Mouse (Mus musculus): Measurements from ENCODE around the gene Dnah3.
A peak's percentile ranks its signal among the peaks of the same experiment; 100 is the strongest.

Dnah3 gene

DNA sequence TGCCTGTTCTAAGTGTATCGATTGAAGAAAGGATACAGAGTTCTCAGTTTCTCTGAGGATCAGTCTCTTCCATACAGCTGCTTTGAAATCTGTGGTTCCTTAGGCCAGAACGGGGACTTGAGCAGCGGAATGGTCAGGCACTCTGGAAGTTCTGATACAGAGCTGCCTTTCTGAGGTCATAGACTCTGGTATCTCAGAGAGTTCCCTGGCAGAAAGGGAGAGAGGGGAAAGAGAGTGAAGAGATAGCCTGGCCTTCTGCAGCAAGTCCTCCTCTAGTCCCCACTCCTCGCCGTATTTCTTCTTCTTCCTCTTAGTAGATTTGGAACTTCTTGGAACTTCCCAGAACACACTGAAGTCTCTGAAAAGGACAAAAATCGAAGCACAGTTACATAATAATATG is at the start of gene Dnah3:
Gene Dnah3 (minus strand): TSS at position 101 of the 400 bp plus-strand sequence.
- no peak for DNase-seq

DNA sequence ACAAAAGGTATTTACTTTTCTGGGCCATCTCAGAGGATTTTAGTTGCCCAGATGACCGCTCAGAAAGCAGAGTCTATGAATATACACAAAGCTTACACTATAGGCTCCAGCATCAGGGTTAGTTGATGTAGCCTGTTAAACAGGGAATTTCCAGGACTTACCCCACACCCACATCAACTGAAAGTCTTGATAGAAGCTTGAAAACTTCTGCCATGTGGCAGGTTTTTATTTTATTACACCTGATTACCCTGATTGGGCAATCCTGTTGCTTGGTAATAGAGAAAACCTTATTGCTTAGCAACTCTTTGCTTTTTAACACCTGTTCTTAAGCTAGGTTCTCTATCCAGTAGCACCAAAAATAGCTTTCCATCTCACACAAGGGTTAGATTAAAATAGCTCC is 47.7 kb upstream of the Dnah3 start:
- DNase-seq, result no peak

DNA sequence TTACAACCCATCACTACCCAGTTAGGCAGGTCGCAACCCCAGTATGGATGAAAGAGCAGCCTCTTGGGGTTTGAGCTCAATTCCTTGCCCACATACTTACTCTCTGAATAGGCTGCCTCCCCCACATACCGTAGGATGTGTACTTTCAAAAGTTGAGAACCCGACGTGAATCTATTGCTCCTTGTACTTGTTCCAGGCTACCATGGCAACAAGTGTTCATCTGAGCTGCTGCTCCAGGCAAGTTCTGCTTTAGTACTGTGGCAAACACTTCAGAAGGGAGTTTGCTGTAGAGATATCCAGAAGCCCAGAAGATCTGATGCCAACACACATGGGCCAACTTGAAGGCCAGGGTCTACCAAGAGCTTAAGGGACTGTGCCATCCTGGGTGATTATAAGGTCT is 33.9 kb upstream of the Dnah3 start:
- DNase-seq, result no peak

DNA sequence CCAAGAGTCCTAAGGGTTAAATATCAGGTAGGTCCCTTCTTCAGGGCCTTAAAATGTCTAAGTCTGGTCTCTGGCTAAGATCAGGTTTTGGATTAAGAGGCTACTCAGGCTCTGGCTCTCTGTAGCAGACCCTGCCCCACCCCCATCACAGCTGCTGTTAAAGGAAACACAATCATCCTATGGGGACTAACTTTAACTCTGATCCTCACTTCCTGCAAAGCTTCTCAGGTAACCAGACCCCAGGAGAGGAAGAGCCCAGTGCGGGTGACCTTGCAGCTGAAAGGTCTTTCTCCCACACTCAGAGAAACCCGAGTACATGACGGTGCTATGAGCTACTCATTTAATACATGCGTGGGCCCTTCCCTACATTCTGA is 32.6 kb upstream of the Dnah3 start:
- DNase-seq, result no peak

DNA sequence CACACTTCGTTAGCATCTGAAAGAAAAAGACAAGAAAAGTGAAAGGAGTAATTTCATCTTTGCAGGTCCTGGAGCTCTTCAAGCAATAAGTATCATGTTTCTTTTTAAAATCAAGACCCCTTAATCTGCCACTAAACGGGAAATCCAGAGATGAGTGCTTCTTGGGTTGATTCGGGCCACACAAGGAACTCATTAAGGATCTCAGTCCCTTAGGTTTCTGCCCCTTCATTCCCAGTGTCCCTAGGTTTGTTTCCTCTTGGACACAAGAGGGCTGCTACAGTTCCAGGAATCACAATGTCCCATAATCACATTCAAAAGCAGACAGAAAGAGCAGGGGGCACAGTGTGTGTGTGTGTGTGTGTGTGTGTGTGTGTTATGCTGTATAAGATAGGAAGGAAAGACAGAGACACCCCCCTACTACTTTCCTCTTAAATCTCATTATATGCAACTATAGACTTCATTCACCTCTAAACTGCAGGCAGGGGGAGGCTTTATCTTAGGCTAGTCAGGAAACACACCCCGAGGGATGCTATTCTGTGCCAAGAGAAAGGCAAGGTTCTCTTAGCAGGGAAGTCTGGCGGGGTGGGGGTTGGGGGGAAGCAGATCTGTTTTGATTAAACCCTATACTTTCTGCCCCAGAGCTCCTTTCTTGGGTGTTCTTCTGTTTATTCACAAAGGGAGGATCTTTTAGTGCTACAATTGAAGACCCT is 32.1 kb upstream of the Dnah3 start:
- no peak for DNase-seq

DNA sequence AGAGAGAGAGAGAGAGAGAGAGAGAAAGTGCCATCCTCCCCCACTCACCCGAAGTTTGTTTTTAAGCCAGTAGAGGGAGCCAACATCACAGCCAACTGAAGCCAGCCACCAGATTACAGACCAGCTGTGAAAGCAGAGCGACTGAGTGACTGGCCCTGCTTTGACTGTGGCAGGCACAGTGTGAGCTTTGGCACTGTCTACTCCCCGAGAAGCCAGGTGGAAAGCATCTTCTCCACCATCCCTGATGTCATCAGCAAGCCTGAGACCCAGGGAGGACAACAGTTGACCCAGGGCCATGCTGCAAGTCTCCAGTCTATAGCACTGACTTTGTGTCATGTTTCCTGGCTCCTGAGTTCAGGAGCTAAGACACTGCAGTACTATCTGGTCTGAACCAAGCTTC is 29.8 kb upstream of the Dnah3 start:
- DNase-seq, result peak; percentile 44

DNA sequence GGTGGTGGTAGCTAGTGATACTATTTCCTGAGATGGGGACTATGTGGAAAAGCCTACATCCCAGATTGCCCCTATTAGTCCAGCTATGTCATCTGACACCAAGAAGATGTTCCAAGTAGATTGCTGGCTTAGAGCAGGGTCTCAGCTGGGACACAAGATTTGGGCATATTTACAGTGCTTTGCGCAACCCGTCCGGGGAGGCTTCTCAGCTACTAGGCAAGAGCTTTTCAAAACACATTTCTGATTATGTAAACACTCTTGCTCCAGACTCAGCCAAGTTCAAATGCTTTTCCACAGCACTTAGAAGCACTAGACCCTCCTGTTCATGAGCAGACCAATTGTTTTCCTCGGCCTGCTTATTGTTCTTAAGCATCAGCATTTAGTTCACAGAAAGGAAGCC is 28.7 kb upstream of the Dnah3 start:
- DNase-seq, result no peak

DNA sequence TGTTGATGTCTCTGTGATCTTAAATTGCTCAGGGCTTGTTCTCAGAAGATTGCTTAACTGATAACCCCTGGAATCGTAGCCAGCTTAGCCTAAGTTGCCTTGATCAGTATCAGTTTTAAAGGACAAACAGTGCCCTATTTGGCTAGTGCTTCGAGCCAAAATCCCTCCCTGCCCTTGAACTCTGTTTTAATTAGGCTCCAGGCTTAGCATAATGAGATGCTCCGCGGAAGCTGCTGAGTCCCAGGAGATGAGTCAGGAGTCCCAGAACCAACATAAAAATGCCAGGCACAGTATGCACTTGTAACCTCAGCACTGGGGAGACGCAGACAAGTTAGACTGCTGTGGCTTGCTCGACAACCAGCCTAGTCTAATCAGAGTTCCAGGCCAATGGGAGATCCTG is 22.4 kb upstream of the Dnah3 start:
- no peak for DNase-seq

DNA sequence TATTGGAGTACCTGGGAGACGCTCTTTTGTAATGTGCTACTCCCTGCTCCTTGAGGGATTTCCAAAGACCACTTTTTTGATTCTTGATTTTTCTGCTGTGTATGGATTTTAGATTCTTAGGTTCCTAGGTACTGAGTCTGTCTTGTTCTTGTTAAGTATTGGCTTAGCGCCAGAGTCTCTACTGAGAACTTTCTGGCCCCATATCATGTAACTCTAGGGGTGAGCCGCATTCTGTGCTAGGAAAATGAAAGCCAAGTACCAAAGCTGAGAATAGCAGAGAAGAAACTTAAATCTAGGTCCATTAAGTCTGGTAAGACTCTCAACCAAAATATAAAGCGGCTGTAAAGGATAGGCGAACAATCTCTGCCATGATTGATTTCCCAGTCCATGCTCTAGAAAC is 21.9 kb upstream of the Dnah3 start:
- DNase-seq, result no peak

DNA sequence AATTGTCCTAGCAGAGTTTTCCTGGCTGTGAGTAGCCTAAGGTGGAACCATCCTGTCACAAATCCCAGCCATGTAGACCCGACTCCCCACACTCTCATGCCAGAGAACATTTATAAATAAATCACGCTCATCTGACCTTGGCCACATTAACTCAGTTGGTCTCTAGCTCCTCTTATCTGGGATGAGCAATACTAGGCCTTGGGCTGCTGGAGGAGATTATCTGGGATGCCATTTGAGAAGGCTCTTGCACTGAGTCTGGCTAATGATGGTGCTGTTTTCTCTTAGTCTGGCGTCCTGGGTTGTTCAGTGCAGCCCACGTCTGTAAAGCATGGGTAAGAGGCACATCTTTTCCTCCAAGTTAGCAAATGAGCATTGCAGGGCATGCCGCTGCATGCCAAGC is 14.6 kb upstream of the Dnah3 start:
- DNase-seq, result no peak

DNA sequence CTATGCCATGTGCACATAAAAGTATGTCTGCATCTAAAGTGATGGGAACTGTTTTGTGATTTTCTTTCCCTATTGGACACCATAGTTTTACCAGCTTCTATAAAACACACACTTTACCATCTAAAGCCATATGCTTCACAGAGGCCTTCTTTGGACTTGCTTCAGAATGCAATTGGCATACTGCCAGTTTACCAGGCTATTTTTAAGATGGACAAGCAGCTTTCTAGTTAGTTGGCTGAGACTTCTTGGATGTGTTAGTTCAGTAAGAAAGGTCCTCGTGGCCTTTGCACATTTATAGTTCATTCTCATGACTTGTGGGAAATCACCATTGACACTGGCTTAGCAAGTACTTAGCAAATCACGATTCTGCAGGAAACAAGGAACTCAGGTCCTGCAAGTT is 11.3 kb upstream of the Dnah3 start:
- peak; percentile 20 for DNase-seq

DNA sequence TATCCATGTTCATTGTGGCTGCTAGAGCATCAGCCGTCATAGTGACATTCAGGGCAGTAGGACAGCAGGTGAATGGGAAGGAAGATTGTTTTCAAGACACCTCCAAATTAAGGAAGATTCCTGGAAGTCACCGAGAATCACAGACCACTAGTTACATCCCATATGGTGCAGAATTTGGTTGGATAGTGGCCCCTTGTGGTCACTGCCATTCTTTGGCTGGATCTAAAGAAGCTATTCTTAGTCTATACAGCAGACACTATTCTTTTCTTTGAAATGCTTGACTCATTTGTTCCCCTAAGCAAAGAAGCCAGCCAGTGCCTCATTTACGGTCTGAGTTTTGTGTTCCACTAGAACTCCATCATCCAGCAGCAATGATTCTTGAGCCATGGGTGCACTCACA is 9.9 kb upstream of the Dnah3 start:
- DNase-seq, result no peak

DNA sequence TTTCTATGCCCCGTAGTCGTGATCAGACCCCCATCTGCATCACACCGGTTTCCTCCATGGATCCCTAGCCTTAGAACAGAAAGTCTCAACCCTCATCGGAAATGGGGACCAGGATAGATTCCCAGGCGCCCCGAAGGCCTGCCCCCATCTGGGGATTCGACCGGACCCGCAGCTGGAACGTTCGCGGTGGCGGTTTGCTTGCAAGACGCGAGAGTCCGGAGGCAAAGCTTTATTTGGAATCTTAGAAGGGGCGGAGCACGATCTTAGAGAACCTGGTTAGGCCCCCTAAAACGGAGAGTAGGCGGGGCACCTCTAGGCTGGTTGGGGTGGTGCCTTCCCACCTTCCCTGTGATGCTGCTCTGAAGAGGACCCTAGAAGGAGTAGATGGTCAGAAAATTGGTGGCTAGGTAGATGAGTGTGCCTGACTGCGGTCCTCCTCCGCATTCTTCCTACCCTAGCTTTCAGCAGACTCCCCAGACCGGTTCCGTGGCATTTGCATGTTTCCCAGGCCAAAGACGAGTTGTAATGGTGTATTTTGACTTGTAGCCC is 8.0 kb upstream of the Dnah3 start:
- DNase-seq, result peak; percentile 16

DNA sequence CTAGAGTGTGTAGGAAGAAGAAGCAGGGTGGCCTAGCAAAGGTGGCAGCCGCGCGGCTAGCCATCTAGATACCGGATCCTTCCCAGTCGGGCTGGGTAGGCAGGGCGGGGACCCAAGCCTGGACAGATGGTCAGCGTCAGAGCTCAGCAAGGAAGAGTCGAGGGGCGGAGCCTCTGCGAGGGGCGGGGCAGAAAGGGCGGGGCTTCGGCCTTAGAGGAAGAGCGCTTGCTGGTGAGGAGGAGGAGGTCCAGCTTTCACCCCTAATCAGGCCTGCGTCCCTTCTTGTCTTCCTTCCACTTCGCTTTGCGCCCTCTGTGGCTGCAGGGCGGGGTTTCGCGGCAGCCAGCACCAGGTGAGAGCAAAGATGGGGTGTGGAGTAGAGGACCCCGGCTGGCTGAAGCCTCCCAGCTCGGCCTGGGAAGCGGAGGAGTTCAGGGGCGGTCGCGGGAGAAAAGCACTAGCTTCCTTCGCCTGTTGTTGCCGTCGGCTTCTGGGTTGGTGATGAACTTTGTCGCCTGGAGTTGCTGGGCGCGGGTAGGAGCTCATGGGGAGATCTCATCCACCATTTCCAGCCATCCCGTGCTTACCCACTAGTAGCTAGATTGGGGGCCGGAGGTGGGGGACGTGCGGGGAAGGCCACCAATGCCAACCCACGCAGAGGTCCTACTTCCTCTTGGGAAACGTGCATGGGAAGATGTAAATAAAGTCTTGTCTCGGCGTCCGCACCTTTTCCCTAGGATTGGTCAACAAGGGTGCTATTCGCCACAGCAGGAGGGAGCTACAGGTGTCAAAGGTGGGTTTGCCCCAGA is 7.3 kb upstream of the Dnah3 start, which contains the start of gene Tmem159:
Gene Tmem159 (plus strand): TSS at position 190 of the 809 bp plus-strand sequence.
- DNase-seq, result peak; percentile 83

DNA sequence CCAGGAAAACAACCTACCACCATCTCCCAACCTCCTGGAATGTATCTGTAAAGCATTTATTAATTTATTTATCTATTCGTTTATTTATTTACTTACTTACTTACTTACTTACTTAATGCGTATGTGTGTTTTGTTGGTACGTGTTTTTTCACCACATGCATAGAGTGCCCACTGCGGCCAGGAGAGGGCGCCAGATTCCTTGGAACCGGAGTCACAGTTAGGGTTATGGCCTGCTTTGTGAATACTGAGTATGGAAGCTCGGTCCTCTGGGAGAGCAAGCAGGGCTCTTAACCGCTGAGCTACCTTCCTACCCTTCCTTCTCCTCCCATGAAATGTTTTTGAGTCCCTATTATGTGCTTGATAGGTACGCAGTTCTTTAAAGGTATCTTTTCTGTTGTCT is 3.3 kb upstream of the Dnah3 start:
- peak; percentile 39 for DNase-seq

DNA sequence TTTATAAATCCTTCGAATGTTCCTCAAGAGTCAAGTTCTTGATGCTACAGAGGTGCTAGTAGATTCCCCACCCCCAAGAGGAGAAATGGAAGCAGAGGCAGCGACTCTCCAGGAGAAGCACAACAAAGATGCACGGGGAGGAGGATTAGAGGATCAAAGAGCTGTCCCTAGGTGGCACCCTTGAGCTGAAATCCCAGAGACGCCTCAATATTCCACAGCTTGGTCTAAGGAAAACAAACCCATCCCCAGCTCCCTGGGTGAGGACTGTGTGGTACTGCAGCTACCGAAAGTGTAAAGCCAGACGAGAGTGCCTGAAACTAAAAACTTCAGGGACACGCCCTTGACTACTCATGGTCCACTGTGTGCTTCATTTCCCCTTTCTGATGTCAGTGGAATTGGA is 2.8 kb upstream of the Dnah3 start:
- peak; percentile 42 for DNase-seq

DNA sequence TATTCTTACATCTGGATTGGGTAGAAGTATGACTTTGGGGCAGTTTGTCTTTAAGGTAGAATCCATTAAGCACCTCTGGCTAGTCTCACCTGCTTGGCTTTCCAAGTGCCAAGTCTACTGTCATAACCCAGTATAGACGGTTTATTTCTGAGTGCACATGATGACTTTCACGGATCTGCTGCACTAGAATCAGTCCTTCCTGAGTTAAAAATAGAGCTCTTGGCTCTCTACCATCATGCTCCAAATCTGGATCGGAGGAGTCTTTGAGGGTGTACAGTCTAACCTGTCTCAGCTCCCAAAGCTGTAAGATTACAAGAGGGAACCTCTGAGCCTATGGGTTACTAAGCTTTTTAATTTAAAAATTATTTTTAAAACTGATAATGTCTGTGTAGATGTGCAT is 864 bp downstream of the Dnah3 start:
- DNase-seq, result no peak

DNA sequence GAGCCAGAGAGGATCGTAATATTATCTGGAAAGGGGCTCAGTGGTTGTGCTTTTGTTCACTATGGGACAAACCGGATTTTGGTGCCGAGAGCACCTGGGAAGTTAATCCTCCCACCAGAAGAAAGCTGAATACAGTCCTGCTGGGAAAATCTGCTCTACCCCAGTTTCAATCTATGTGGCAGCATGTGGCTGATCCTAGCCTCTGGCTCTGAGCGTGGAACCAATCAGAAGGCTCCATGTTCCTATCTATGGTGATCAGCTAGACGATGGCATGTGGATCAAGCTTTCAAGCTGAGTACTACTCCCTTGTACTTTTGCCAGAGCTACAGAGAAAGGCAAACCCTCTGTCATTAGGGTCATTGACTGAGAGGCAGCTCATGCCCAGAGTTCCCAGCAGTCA is 2.0 kb downstream of the Dnah3 start:
- no peak for DNase-seq

DNA sequence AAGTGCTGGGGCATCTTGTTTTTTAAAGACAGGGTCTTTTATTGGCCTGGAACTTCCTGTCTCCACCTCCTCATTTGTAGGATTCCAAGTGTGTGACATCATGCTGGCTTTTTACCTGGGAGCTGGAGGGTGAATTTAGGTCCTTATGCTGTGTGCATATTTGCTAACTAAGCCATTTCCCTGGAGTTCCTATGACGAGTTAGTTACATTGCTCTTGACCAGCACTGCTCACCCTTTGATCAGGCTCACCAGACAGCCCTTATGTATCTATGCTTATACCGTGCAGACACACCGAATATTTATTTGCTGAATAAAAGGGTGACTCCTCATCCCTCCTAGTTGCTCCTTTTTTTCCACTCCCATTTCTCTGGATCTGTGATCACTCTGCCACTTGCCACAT is 14.9 kb downstream of the Dnah3 start:
- DNase-seq, result no peak

DNA sequence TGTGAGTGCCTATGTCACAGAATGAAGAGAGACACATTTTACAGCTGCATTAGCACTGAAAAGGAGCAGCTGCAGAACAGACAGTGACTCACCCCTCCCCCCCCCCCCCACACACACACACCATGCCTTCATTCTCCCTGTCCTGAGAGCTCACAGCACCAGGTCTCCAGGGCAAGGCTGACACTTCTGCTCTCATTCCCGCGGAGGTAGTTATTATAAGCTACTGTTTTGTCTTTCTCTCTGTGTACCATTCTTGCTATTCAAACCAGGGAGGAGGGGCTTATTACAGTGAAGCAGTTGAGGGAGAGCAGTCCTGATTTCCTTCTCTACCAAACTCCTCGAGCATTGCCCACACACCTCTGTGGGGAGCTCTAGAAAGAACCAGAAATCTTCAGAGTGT is 25.9 kb downstream of the Dnah3 start:
- no peak for DNase-seq

DNA sequence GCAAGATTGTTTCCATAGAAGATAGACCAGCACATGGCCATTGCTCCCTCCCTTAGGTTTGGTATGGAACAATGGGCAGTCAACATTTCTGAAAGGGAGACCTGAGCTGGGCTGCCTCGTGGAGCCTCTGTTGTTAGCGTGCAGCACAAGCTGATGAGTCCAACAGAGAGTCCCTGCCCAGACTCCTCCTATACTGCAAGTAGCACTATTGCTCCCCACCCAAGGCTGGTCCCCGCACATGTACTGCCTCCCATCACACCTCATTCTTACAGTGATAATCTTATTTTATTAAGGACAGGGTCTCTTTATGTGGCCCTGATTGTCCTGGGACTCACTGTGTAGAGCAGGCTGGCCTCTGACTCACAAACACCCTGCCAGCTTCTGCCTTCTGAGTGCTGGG is 27.0 kb downstream of the Dnah3 start:
- no peak for DNase-seq

DNA sequence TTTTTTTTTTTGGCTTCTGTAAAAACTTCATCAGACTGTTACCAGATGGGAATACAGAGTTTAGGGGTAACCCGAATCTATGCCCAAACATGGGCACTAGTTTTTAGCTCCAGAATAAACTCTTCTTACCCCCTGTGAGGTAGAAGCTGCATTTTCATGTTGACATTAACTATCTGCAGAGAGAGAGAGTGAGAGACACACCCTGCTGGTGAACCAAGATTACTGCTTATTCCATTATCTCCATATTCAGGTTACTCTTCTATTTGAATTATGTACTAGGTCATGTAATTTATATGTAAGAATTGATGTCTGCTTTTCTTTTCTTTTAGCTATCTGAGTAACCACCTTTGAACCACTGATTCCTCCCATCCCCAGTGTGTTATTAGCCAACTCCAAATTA is 31.0 kb downstream of the Dnah3 start:
- DNase-seq, result no peak

DNA sequence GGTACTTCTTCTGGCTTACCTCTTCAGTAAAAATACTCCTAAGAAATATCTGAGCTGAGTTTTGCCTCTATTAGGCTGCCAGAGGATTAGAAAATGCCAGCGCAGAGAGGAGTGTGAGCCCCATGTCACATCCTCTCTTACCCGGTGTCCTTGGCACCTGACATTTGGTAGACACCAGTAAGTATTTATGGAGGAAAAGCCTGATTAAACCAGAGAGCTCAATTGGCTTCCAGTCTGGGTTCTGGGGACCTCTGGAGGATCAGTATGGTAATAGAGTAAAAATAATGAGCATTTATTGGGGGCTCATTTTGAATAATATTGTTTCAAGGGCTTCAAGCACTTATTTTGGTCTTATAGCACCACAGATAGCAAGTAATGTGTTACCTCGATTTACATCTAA is 39.6 kb downstream of the Dnah3 start:
- no peak for DNase-seq

DNA sequence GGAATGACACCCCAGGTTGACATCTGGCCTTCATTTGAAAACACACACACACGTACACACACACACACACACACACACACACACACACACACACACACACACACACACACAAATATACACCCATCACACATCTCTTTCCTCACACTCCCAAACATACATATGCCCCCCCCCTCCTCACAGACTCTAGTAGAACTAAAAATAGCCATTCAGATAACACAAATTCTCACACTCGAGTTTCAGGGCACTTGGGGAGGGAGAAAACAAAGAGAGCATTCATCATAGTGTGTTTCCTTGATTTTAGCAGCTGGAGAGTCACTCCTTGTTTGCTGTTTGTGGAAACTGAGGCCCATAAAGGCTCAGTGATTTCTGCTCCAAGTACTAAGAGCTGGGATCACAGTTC is 41.1 kb downstream of the Dnah3 start:
- DNase-seq, result no peak
